Mouse (Mus musculus): ENCODE measurements around the gene Fbxw5.

Fbxw5 gene

DNA sequence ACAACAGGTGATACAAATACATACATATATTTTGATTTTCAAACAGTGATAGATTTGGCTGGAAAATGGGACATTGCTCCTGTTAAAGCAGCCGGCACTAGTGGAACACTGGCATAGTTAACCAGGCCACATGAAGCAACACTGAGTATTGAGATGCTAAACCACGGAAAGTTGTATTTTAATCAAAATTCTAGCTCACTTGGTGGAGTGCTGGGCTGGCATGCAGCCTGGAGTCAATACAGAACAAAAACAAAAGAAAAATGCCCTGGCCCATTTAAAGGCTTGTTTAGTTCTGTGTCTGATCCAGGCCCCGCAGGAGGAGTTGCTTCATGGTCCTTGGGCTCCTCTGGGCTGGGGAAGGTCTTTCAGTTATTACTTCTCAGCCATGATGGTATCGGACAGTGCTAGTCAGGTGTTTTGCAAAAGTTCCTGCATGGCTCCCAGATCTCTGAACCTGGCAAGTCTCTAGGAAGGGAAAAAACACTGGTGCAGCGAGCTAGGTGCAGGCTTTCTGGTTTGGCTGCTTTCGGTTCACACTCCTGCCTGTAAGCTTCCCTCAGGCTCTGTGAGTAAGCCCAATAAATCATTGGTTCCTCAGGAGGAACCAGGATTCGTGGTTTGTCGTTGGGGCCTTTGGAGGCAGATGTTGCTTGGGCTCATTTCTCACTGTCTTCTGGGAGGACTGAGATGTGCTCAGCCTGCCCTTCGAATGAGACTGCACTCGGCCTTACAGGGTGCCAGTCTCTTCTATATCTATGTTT lies 20.8 kb upstream of the Fbxw5 start:
- no peak for DNase-seq

DNA sequence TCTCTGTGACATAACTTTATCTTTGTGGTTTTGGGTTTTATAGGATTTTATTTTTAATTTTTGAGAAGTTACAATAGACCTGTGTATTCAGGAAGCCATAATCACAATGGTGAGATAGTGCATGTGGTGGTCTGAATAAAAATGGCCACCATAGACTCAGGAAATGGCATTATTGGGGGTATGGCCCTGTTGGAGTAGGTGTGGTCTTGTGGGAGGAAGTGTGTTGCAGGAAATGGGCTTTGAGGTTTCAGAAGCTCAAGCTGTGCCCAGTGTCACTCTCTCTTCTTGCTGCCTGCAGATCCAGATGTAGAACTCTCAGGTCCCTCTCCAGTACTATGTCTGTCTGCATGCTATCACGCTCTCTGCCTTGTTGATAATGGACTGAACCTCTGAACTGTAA lies 20.0 kb upstream of the Fbxw5 start:
- no peak for DNase-seq

DNA sequence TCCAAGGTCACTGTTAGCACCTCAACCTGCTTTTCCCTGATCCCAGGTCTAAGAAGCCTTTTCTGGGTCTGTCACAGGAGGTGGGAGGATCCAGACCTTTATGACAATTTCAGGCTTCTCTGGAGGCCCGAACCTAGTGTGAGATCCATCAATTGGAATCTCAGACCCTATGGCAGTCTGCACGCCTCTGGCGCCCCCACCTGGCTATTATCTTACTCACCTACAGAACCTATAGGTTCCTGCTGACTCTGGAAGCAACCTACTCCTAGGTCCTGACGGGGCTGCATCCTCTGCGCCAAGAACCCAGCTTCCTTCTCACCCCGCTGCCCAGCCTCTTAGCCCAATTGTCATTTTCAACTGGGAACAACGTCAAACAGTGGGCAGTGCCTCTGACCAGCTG lies 17.6 kb upstream of the Fbxw5 start:
- DNase-seq: no peak

DNA sequence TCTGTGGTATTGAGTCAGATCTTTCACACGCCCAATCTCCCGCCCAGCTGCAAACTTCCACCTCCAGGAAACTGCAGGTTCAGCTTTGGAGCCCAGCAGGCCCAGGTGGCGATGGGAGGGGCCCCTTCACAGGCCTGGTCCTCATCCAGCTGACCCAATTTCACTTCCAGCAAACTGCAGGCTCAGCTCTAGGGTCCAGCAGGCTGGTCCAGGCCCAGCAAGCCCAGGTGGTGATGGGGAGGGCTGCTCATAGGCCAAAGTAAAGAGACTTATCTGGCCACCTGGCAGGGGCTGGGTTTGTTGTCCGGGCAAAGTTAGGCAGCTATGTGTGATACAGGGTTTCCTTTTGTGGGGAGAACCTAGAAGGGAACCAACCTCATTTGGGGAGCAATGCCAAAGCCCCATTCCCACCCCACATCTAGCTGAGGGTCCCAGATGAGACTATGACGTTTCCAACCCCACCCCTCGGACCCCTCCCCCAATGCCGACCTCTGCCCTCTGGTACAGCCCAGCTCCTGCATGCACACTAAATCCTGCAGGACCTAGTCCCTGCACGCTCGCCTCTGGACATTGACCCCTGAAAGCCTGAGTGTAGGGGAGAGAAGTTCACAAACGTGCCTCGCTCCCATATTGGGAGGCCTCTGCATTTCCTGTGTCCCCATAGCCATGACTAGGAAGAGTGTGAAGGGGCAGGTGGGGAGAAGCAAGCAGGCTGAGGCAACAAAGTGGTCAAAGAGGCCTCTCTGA lies 15.5 kb upstream of the Fbxw5 start:
- no peak for DNase-seq

DNA sequence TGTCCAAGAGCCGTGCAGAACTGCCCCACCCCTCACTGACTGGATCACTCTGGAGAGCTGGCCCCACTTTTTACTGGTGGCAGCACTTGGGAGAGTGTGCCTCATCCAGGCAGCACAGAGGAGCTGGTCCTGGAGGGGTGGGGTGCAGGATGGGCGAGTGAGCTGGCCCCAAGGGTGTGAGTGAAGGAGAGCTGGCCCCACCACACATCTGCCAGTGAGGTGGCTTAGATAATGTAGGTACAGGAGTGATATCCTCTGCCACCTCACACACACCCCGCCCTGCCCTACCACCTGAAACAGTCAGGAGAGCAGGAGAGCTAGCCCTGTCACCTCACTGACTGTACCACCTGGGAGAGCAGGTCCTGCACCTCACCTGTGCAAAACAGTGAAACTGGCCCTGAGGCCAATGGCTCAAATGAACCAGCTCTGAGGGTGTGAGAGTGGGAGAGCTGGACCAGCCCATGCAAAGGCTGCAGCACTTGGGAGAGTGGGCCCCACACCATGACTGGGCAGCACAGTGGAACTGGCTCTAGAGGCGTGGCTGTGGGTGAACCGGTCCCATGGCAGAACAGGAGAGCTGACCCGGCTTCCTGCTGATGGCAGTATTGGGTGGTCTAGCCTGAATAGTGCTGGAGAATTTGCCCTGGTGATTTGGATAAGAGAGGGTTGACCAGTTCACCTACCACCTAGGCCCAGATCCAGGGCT lies 12.4 kb upstream of the Fbxw5 start:
- no peak for DNase-seq

DNA sequence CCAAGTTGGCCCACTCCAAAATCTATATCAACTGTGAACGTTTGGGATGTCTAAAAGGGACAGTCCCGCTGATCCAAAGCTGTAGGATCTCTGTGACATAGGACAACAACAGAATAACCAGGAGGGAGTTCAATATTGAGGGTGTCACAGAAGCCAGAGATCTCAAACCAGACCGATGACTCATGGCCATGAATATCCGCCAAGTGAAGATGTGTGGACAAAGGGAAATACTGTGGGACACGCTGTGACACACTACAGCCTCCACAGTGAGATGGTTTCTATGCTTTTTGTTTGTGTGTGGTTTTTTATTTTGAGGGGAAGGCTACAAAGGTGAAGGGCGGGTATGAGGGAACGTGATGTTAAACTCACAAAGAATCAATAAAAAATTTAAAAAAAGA lies 11.9 kb upstream of the Fbxw5 start:
- no peak for DNase-seq

DNA sequence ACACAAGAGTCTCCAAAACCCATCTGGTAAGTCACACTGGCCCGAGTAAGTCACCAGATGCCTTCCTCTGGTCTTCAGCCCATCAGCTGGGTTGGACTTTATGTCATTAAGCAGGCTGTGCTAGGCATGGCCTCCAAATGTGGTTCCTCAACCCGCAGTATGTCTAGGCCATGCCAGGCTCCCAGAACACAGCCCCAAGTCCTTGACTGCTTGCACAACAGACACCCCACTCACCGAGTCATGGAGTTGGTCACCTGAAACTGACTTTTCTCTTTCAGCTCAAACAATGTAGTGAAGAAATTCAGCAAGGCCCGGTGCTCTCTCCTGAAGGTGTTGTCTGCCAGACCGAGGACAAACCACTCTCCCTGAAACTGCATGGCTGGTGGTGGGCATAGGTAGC lies 7.6 kb upstream of the Fbxw5 start:
- DNase-seq: no peak

DNA sequence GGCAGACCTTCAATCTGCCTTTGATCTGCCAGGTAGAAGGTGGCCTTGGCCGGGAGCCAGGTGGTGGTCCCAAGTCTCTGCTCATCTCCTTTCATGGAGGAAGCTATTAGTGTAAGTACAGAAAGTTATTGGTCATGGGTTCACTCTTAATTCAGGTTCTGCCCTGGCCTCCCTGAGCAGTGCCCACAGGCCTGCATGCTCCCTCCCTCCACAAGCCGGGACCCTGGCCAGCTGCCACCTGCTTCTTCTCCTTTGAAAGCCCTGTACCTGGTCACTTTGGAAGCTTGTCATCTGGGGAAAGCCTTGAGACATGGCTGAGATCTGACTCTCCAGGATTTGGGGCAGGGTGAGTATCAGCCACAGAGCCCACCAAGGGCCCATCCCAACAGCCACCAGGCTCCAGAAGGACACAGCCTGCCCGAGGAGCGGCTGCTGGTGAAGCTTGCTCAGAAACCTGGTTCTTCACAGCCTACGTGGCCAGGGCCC lies 7.0 kb upstream of the Fbxw5 start, which contains the start of gene Lcn12:
Gene Lcn12, minus strand, starts transcription at position 436 of the 486 bp plus-strand sequence.
- DNase-seq: no peak

DNA sequence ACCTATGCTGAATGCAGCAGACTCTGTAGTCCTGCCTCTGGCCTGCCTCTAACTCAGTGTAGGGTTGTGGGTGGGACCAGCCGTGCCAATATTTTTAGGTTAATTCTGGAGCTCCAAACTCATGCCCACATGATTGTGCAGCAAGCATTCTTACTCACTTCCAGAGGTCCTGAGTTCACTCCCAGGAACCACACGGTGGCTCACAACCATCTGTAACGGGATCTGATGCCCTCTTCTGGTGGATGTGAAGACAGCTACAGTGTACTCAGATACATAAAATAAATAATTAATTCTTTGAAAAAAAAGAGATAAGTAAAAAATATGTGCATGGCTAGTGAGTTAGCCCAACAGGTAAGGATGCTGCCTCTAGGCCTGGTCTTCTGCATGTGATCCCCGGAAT lies 4.1 kb upstream of the Fbxw5 start:
- no peak for DNase-seq

DNA sequence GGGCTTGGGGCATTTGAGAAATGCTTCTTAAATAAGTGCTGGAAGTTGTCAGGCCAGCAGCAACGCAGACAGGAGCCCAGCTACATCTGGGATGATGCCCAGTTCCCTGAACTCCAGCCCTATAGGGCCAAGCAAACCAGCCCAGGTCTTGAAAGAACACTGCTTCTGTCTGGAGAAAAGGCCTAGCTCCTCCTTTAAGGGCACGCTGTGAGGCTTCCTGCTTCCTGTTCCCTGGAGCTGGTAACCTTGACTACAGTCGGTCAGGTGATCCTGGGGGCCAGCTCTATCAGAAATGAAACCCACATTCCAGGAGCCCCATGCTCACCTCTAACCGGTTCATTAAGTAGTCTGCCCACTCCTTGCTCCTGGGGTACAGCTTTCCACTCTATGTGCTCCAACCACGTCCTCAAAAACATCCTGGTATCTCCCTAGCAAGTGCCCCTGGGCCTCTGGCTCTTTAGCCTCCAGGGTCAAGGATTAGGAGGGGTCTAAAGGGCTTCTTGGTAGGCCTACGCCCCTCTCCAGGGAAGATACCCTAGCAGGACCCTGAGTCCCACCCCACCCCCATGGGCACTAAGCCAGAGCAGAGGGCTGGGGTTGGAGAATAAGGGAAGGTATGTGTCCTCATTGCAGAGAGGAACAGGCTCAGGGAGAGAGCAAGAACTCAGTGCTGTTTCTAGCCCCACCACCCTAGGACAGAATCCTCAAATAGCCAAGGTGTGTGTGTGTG lies 2.5 kb upstream of the Fbxw5 start:
- DNase-seq: no peak

DNA sequence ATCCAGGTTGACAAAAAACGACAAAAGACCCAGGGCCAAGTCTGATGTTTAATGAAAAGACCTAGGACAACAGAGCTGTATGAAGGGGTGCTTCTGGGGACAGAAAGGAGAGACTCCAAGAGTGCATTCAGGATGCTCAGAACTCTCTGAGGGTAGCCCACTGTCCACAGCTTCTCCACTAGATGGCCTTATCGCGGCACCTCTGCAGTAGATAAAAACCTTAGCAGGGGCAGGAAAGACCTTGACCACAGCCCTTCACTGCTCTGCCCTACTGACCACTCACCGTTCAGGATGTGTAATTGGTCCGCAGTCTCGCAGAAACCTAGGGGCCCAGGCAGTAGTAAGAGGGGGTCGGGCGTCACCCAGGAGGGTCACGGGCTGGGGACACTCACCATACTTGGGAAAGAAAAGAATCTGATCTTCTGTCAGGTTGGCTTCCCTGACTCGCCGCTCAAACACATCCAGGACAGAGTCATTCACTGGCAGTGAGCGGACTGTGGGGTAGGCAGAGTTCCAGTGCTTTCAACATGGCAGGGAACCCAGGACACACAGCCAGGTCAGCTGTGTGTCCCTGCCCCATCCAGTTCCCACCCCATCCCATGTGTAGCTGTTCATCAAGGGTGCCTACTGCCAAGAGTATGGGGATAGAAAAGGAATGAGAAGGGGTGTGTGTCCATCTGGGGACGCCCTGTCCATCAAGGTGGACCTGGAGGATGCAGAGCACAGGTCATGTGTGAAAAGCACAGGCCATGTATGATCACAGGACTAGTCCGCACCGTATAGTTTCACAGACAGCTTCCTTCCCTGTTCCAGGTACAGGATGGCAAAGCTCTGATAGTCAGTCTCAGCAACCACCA lies 1.7 kb upstream of the Fbxw5 start:
- no peak for DNase-seq

DNA sequence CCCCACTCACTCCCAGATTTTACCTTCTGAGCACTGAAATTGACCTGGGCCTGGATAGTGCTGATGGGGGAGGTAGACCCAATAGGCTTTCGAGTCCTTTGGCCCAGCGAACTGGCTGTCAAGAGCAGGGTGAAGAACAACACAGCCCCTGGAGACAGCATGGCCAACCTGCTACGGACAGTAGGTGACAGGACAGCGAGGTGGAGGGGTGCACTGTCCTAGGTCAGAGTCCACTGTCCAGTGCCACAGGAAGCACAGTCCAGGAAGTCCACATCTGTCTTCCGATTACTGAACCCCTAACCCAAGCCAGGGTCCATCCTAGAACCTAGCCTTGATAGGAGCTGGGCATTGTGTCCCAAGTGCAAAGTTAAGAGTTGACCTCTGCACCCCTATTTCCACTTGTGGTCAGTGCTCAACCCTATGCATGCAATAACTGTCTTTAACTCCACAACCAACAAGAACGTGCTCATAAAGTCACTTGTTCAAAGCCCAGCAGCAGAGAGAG lies 427 bp upstream of the Fbxw5 start:
- DNase-seq: no peak

DNA sequence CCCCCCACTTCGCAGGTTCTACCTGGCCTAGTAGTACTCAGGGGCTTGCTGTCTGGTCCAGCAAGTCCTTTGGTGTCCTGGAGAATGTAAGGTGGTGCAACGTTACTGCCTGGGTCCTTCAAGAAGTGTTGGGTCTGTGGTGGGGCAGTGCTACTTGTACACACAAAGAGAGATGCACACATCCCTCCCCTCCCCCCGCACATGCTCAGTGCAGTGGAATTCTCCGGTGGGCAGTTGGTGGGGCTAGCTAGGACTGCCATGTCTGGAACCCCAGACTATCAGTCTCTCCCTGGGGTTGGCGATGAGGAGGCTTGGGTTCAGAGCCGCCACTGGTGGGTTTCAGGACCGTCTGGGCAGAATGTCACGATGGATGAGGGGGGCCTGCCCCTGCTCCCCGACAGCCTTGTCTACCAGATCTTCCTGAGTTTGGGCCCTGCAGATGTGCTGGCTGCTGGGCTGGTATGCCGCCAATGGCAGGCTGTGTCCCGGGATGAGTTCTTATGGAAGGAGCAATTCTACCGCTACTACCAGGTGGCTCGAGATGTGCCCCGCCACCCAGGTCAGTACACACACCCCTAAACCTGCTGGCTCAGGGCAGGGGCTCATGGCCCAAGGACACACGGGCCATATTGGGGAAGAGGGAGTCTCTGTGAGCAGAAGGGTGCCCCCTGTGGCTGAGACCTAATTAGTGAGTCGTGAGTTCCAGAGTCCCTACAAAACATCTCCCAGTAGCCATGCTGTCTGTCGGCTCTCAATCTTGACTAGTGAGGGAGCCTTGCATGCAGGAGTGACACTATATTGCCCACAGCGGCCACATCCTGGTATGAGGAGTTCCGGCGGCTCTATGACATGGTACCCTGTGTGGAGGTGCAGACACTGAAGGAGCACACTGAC lies 1.3 kb downstream of the Fbxw5 start, which contains the start of gene C8g:
Gene C8g, minus strand, starts transcription at position 127 of the 894 bp plus-strand sequence.
- DNase-seq: no peak

DNA sequence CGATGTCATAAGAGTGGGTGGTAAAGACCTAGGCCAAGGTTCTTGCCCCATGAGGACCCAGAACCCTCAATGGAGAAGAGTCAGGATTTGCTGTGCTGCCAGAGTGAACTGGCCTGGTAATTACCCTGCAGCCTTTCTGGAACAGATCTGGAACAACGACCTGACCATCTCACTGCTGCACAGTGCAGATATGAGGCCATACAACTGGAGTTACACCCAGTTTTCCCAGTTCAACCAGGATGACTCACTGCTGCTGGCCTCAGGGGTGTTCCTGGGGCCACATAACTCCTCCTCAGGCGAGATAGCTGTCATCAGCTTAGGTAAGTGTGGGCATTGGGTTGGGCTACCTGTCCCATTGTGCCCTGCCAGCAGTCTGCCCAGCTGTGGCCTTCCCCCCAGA lies 2.2 kb downstream of the Fbxw5 start:
- no peak for DNase-seq

DNA sequence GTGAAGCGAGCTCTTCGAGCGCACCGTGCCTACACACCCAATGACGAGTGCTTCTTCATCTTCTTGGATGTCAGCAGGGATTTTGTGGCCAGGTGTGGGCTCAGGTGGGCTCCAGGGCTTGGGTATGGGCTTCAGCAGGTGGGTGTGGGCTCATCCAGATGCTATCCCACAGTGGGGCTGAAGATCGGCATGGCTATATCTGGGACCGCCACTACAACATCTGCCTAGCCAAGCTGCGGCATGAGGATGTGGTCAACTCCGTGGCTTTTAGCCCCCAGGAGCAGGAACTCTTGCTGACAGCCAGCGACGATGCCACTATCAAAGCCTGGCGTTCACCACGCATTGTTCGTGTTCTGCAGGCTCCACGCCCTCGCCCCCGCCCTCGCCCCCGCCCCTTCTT lies 4.0 kb downstream of the Fbxw5 start:
- DNase-seq: no peak

DNA sequence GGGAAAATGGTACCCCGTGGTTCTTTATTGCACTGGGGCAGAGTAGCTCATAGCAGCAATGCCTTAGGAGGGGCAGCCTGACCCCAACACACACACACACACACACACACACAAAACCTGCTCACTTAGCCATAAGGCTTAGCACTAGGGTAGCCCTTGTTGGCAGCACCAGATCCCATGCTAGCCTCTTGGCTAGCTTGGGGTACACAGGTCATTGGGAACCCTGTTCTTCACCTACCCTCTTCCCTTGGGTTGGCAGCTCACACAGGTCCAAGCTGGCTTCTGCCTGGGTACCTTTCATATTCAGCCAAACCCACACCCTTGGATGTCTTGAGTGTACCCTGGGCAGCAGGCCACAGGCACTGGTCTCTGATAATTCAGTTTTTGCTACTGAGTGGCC lies 4.5 kb downstream of the Fbxw5 start:
- DNase-seq: no peak

DNA sequence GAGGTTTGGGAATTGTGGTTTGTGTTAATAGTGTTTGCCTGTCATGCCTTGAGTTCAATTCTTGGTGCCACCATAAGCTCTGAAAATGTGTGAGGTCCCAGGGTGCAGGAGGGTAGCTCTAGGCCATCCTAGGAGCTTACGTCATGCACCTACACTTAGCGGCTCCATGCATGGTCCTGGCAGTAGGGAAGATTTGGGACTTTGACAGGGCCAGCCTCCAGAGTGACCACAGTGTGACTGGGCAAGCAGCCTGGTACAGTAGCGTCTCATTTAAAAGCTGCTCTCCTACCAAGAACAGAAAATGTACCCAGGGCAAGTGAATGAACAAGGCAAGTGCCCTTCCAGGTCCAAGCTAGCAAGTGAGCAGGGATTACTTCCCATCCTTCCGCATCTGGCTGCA lies 5.3 kb downstream of the Fbxw5 start:
- DNase-seq: no peak

DNA sequence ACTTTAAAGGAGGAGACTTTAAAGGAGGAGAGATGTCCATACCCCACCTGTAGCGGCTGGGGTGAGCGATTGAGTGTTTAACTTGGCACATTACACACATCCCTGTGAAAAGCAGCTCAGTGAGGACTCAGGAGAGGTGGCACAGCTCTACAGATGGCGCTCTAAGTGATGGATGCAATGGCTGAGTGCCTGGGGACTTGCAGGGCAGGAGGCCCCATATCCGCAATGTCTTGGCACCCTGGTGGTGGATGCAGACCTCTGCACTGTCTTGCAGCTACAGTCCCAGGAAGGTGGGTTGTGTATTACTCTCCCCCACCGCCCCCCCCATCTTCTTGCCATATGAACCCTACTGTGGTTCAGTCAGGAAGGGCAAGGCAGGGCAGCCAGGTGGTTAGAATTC lies 6.4 kb downstream of the Fbxw5 start:
- no peak for DNase-seq

DNA sequence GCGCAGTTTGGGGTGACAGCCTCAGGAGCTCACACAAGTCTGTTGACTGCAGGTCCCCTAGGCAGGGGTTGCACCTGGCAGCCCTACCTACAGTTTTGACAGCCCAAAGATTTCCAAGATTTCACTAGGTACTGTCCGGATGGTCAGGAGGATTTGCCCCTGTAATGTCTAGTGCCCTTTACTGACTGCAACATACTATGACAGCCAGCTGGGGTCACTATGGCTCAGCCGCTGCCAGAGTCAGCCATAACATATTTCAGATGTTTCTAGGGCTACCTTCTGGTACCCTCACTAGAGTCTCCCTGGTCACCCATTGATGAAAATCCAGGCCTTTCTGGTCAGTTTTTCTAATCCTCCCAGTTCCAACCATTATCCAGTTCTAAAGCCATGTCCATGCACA lies 9.4 kb downstream of the Fbxw5 start:
- no peak for DNase-seq

DNA sequence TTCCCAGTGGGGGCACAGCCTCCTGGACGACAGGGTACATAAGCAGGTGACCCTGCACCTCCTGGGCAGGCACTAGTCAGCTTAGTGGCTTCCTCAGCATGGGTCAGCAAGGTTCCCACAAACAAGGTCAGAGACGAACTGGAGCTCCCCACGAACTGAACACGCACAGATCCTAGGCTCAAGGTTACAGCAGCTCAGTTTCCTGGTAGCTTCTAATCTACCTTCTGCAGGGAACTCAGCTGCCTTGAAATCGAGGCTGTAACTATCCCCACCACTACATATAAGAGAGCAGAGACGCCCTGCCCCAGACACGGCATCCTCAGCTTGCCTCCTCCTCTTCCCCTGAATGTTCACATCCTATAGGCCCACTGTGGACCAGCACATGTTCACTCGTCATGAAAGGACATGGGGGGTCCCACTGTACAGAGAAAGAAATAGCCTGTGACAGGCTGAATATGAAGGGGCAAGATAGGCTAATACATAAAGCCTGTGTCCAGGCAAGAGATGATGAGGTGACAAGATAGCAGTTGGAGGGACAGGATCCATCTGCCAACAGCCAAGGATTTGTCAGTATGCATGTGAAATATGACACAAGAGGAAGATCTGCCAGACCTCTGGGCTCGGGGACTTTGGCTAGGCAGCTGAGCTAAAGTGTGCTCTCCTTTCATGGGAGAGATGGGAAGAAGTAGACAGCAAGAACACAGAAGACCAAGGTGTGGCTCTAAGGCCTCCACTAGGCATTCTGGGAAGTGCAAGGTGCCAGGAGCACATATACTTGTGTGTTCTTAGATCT lies 26.2 kb downstream of the Fbxw5 start:
- DNase-seq: no peak

All from right cerebral cortex, postnatal 14 days (tissue).